Mouse (Mus musculus) stomach, postnatal 0 days (tissue): Measurements from ENCODE around the gene Tmem108.

Source experiments
- CTCF ChIP-seq: IDR thresholded peaks from 2 replicates; pipeline ENCODE4 v1.5.1; 2016; ENCODE audit warnings: antibody characterized with exemption, low read depth, mild to moderate bottlenecking, moderate library complexity
- EP300 ChIP-seq: optimal IDR thresholded peaks from 2 replicates; pipeline ENCODE3; 2016; ENCODE audit warnings: antibody characterized with exemption

- TF ChIP-seq CTCF (no peak), EP300 (no peak)
These were observed 119.3 kb downstream of the Tmem108 start for GRCm38 (mm10) chr9:103642300-103642699.
